Mouse (Mus musculus): ENCODE measurements at regions not wholly inside any gene's neighbourhood (a gene's known extent, or its start where the extent isn't known, plus 50 kb on each side); places are given as distances from the start of the nearest gene placed in this dataset.

DNA sequence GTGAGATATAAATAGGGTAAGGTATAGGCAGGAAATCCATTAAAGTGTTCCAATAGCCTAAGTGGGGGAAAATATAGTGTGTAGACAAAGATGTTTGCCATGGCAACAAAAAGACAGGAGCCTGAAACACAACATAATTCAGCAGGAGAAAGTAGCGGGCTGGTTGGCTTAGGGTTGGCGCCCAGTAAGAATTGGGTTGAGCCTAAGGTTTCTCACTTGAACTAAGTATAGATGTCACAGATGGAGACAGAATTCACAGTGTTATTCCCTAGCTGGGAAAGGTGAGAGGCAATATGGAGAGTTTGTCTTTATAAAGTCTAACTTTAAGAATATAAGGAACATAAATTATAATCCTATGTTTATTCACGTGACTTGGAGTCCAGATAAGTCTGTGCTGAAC lies 64.8 kb upstream of the Ogfrl1 start:
- no peak for DNase-seq (ENCODE audit: low read depth, low spot score)

DNA sequence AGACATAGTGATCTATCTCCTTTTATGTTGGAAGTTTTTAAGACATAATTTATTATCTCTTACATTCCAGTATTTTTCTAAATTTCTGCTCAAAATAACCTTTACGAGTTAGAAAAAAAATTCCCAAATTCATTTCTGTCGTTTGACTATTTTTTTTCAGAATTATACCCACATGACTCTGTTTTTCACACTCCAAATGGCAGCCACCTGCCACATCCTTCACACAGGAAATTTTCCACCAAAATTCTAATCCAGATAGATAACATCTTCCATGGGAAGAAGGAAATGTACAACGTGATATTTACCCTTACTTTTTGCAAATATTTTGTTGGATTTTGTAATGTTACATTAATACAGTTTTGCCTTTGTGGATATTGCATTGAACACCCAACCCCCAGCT lies 66.5 kb upstream of the Ogfrl1 start:
- no peak for DNase-seq (ENCODE audit: low read depth, low spot score)

- no peak for DNase-seq (ENCODE audit: low read depth, low spot score)
Measured at GRCm38 (mm10) chr1:23466340-23466739, 68.8 kb upstream of the Ogfrl1 start.

DNA sequence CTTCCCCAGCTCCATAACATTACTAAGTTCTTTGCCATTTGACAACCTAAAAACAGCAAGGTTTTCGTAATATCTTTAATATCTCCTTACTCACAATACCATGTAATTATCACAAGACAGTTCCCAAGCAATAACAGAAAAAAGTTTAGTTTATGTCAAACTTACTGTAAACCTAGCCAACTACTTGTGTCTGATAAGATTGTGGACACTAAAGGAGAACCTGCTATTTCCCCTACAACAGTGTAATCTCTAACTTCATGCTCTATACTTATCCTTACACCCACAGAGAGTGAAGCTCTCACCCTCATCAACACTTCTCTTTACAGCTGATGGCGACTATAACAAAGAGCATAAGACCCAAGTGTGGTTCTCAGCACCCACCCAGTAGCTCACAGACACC lies 69.8 kb upstream of the Ogfrl1 start:
- DNase-seq (ENCODE audit: low read depth, low spot score) = no peak

- no peak for DNase-seq (ENCODE audit: low read depth, low spot score)
Measured at GRCm38 (mm10) chr1:23480776-23481320, 83.3 kb upstream of the Ogfrl1 start.

GRCm38 (mm10) chr1:23484566-23484965 lies 87.0 kb upstream of the Ogfrl1 start:
- DNase-seq (ENCODE audit: low read depth, low spot score) = no peak

GRCm38 (mm10) chr1:23485150-23485775 lies 87.7 kb upstream of the Ogfrl1 start:
- DNase-seq (ENCODE audit: low read depth, low spot score) = no peak

- no peak for DNase-seq (ENCODE audit: low read depth, low spot score)
Measured at GRCm38 (mm10) chr1:23487031-23487430, 89.5 kb upstream of the Ogfrl1 start.

GRCm38 (mm10) chr1:23490640-23491039 lies 93.1 kb upstream of the Ogfrl1 start:
- DNase-seq (ENCODE audit: low read depth, low spot score) = no peak

DNA sequence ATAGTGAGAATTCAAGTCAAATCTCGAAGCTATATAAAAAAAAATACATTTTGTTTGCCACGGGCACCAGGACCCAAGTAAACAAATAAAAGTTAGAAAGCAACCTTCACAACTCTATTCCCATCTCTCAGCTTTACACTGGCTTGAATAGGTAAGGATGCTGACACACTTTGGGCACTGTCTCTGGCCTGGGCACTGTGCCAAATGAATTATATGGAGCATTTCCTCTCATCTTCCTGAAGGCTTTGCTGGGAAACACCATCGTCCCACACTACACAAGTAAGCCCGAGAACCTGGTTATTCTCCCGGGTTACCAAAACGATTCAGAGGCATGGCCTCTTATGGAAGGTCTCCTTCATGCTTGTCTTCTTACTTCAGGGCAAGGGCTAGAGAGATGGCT lies 93.5 kb upstream of the Ogfrl1 start:
- DNase-seq (ENCODE audit: low read depth, low spot score) = no peak

DNA sequence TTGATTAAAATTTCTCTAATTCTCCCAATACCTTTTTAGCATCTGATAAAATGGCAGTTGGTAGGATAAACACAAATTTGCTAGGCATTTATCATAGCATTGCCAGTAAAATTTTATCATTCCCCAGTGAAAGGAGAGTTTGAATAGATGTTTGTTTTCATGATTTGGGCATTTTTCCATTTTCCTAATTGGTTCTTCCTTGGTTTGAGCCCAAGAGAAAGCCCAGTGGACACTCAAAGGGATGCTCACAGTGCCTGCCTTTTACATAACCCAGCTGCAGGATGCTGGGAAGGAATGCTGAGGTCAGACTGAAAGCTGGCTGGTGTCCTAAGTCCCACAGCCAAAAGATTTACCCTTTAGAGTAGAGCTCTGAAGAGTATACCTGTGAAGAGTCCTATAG lies 95.4 kb upstream of the Ogfrl1 start:
- no peak for DNase-seq (ENCODE audit: low read depth, low spot score)

DNA sequence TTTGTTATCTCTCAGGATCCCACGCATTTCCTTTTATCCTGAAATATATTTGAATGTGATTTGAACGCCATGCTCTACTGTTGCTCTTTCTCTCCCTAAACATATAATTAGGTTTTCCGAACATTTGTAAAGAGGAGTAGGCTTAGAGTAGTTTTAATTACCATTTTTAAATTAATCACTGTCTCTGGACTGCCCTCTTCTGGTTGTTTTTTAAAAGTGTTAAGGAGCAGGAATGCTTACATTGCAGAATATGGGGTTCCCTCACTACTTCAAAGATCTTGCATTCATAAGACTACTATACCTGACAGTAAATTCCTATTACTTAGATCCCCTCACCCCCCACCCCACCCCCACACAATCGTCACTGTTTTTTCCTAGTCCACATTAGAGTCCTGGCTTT lies 97.8 kb upstream of the Ogfrl1 start:
- no peak for DNase-seq (ENCODE audit: low read depth, low spot score)

DNA sequence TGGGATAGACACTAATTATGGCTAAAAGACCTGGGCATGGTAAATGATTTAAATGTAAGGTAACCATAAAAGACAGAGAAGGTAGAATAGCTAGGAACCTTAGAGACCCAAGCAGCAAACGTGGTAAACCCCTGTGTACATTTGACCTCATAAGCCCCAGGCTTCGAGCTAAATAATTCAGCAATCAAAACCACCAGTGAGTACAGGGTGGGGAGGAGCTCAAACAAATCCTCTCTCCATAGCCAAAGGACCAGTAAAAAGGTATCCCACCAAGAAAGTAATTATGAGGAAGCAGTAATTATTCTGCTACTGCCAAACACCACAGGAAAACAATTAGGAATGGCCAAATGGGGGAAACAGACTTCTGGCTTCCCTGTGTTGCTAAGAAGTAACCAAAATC lies 122.5 kb upstream of the Ogfrl1 start:
- no peak for DNase-seq (ENCODE audit: low read depth, low spot score)

GRCm38 (mm10) chr1:23532659-23533058 lies 135.1 kb upstream of the Ogfrl1 start:
- no peak for DNase-seq (ENCODE audit: low read depth, low spot score)

- no peak for DNase-seq (ENCODE audit: low read depth, low spot score)
Measured at GRCm38 (mm10) chr1:23536621-23537020, 139.0 kb upstream of the Ogfrl1 start.

GRCm38 (mm10) chr1:23538419-23538818 lies 140.8 kb upstream of the Ogfrl1 start:
- no peak for DNase-seq (ENCODE audit: low read depth, low spot score)

DNA sequence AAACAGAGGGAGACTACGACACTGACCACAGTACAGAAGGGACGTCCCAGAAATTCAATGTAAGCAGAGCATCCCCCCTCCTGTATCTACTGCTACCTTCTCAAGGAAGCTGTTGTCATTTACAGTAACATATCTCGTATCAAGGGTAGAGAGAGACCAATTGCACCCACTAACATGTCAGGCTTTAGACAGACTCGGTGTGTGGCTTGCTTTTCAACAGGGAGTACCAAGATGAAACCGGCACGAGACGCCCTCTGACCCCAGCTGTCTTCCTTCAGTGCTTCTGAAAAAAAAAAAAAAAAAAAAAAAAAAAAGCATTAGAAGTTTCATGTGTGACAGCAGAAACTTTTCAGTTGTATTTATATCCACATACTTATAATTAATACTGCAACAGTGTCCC lies 143.0 kb upstream of the Ogfrl1 start:
- DNase-seq (ENCODE audit: low read depth, low spot score) = no peak

GRCm38 (mm10) chr1:23555794-23556193 lies 158.2 kb upstream of the Ogfrl1 start:
- DNase-seq (ENCODE audit: low read depth, low spot score) = no peak

DNA sequence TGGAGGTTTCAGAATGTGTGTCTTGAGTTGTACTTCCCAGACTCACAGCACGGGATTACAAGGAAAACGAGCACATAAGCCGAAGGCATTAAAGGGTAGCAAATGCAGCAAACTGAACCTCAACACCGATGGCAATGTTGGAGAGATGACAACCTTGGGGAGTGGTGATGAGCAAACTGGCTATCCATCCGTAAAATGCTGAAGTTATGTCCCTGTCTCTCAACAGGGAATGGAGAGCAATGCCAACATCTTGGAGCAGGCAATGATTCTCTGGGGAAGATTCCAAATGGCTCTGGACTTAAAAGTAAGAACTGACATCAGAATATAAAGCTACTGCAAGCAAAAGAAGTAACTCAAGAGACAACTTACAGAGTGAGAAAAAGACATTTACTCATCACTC lies 170.5 kb upstream of the Ogfrl1 start:
- DNase-seq (ENCODE audit: low read depth, low spot score) = no peak

- no peak for DNase-seq (ENCODE audit: low read depth, low spot score)
Measured at GRCm38 (mm10) chr1:23574461-23574860, 176.9 kb upstream of the Ogfrl1 start.

DNA sequence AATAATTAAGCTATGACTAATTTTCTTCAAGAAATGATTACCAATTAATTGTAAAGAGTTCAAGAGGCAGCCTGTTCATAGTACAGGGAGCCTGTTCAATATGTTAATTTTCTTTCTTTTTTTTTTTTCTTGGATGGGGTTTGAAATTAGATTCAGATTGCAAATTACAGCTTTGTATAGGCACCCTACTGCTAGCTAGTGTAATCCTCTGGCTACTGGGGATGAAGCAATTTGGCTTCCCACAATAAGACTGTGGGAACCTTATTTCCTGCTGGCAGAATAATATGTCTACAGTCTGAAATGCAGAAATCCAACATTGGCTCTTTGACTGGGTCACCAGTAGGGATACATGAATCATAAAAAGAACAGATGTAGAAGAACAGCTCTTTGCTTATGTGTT lies 177.4 kb upstream of the Ogfrl1 start:
- no peak for DNase-seq (ENCODE audit: low read depth, low spot score)

DNA sequence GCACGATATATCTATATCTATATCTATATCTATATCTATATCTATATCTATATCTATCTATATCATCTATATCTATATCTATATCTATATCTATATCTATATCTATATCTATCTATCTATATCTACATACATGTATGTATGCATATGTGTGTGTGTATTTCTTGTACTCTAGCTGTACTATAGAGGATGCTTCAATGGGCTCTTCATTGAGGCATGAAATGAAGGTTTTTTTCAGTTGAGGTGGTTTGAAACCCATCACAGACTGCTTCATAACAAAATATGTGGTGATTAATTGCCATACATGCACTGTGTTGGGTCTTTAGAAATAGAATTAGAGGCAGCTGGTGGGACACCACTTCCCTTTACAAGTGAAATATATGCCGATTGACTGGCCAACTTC lies 177.9 kb upstream of the Ogfrl1 start:
- DNase-seq (ENCODE audit: low read depth, low spot score) = no peak

DNA sequence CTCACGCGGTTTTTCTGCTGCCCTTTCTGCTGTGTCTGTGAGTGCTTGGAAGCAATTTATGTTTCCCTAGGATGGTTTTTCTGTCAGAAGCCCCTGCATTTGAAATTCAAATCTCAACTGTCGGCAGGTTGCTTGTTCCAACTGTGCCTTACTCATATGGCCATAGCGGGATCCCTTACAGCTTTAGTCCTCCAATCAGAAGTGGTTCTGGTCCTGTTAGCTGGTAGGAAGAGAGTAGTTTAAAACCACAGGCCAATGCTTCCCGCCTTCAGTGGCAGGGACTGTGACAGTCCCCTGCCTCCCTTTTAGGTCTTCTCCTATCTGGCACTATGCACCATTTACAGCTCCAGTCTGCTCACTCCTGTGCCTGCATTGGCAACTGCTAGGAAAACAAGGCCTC lies 178.6 kb upstream of the Ogfrl1 start:
- DNase-seq (ENCODE audit: low read depth, low spot score) = no peak

DNA sequence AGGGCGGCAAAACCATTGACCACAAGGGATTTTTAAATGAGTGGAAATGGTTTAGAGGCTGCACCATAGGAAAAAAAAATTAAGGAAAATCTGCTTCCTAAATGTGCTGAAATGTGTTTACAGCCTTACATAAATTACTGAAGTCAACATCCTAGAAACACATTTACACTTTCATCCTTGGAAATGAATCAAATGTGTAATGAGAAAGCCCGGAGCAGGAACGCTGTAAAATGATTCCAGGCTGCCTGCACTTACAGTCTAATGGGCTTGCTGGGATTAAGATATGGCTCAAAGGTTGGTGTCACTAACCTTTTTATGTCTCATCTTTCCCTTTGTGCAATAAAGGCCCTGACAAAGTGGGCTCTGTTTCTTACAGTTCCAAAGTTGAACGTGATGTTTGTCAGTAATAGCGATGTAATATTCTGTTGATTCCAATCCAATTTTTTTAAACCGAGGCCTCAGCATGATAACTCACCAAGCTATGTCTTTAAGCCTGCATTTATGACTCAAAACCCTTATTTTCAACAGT lies 172.1 kb upstream of the B3gat2 start:
- no peak for DNase-seq (ENCODE audit: low read depth, low spot score)

All from brain, embryonic 18.5 days (tissue).